Mouse (Mus musculus): ENCODE data around the gene Ankrd9.

Ankrd9 gene

GRCm38 (mm10) chr12:110961973-110962372 lies 16.9 kb downstream of the Ankrd9 start:
- DNase-seq (ENCODE audit: low spot score in 2 of 2): no peak

- no peak for DNase-seq (ENCODE audit: low spot score in 2 of 2)
Measured at GRCm38 (mm10) chr12:110954351-110954991, 24.4 kb downstream of the Ankrd9 start.

GRCm38 (mm10) chr12:110953900-110954299 lies 24.9 kb downstream of the Ankrd9 start:
- DNase-seq (ENCODE audit: low spot score in 2 of 2): no peak

GRCm38 (mm10) chr12:110953443-110953842 lies 25.4 kb downstream of the Ankrd9 start:
- DNase-seq (ENCODE audit: low spot score in 2 of 2): no peak

GRCm38 (mm10) chr12:110952628-110953385 lies 26.0 kb downstream of the Ankrd9 start:
- DNase-seq (ENCODE audit: low spot score in 2 of 2): no peak

GRCm38 (mm10) chr12:110951236-110951635 lies 27.6 kb downstream of the Ankrd9 start:
- no peak for DNase-seq (ENCODE audit: low spot score in 2 of 2)

- no peak for DNase-seq (ENCODE audit: low spot score in 2 of 2)
Measured at GRCm38 (mm10) chr12:110950151-110950550, 28.7 kb downstream of the Ankrd9 start.

- no peak for DNase-seq (ENCODE audit: low spot score in 2 of 2)
Measured at GRCm38 (mm10) chr12:110949410-110949809, 29.4 kb downstream of the Ankrd9 start.

- no peak for DNase-seq (ENCODE audit: low spot score in 2 of 2)
Measured at GRCm38 (mm10) chr12:110948910-110949201, 30.0 kb downstream of the Ankrd9 start.

GRCm38 (mm10) chr12:110948082-110948909 lies 30.5 kb downstream of the Ankrd9 start:
- no peak for DNase-seq (ENCODE audit: low spot score in 2 of 2)

- DNase-seq (ENCODE audit: low spot score in 2 of 2): no peak
Measured at GRCm38 (mm10) chr12:110946216-110946615, 32.6 kb downstream of the Ankrd9 start.

- DNase-seq (ENCODE audit: low spot score in 2 of 2): no peak
Measured at GRCm38 (mm10) chr12:110940869-110941268, 38.0 kb downstream of the Ankrd9 start.

- no peak for DNase-seq (ENCODE audit: low spot score in 2 of 2)
Measured at GRCm38 (mm10) chr12:110939385-110939784, 39.5 kb downstream of the Ankrd9 start.

GRCm38 (mm10) chr12:110937496-110937895 lies 41.3 kb downstream of the Ankrd9 start:
- DNase-seq (ENCODE audit: low spot score in 2 of 2): no peak

GRCm38 (mm10) chr12:110935983-110936620 lies 42.7 kb downstream of the Ankrd9 start:
- peak; percentile 31 to 59 for DNase-seq (ENCODE audit: low spot score in 2 of 2)

GRCm38 (mm10) chr12:110932820-110933219 lies 46.0 kb downstream of the Ankrd9 start:
- no peak for DNase-seq (ENCODE audit: low spot score in 2 of 2)
